Mouse (Mus musculus): ENCODE measurements around the gene Tbx3. TPM values are rescaled to one million over a fixed set of nuclear protein-coding genes. Genes with fewer than 3 reads are reported as not detected.

The Tbx3 gene
- polyA plus RNA-seq, 1 experiment, result 3.1 TPM

GRCm38 (mm10) chr5:119681011-119681832 is 10.8 kb downstream of the Tbx3 start:
- TF ChIP-seq TCF12 (IDR thresholded peaks at IDR 0.05; ENCODE audit: insufficient read depth, poor library complexity, severe bottlenecking) (no peak), REST (IDR thresholded peaks at IDR 0.05; ENCODE audit: insufficient read depth, insufficient read length) (no peak), MYOD1 (IDR thresholded peaks at IDR 0.05; ENCODE audit: control insufficient read depth in 1 of 3, insufficient read length in 2 of 3, low read depth in 2 of 3) (no peak), MAX (IDR thresholded peaks at IDR 0.05; ENCODE audit: low read depth) (no peak), POLR2A (IDR thresholded peaks at IDR 0.05; ENCODE audit: insufficient read length, low read depth) (no peak), POLR2AphosphoS2 (IDR thresholded peaks at IDR 0.05; ENCODE audit: insufficient read length, low read depth) (no peak), TCF3 (IDR thresholded peaks at IDR 0.05; ENCODE audit: insufficient read length, low read depth) (no peak), MYOG (IDR thresholded peaks at IDR 0.05; ENCODE audit: control insufficient read depth in 1 of 3, insufficient read depth in 1 of 3, insufficient read length in 2 of 3, low read depth in 2 of 3) (no peak), USF1 (IDR thresholded peaks at IDR 0.05; ENCODE audit: low read depth) (no peak)
- peaks cover 5% of the 10 kb centered on the region for H3K36me3 ChIP-seq (ENCODE audit: control insufficient read depth, insufficient read depth)
- no peak overlapping the region for H3K4me2 ChIP-seq (ENCODE audit: low read depth)
- no peak overlapping the region for H3ac ChIP-seq (ENCODE audit: control insufficient read depth, insufficient read length)
- H3K79me2 ChIP-seq (ENCODE audit: control insufficient read depth, insufficient read depth), result no peaks in the 10 kb centered on the region
- H3K27me3 ChIP-seq (ENCODE audit: control insufficient read depth, insufficient read depth, insufficient read length), result no peaks in the 10 kb centered on the region
- no peak overlapping the region for H3K4me3 ChIP-seq

DNA sequence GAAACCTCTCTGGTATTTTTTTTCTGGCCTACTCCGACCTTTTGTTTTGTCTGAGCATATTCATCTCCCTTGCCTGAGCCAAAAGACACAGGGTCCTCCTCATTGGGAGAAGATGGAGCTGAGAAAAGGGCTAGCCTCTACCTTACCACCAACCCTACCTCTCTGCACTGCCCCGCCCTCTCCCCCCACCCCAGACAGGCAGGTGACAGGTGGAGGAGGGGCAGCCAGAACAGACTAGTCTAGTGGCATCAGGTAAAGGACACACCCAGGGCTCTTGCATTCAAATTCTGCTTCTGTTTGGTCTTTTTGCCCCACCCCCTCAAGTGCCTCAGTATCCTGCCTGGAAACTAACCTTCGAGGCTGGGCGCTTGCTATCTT is 11.4 kb downstream of the Tbx3 start:
- Histone ChIP-seq H3K4me3 (no peak overlapping the region), H3ac (ENCODE audit: control insufficient read depth, insufficient read length) (no peak overlapping the region), H3K36me3 (ENCODE audit: control insufficient read depth, insufficient read depth) (peaks cover 4% of the 10 kb centered on the region), H3K4me2 (ENCODE audit: low read depth) (no peak overlapping the region), H3K79me2 (ENCODE audit: control insufficient read depth, insufficient read depth) (no peaks in the 10 kb centered on the region), H3K27me3 (ENCODE audit: control insufficient read depth, insufficient read depth, insufficient read length) (no peaks in the 10 kb centered on the region)
- TF ChIP-seq TCF3 (IDR thresholded peaks at IDR 0.05; ENCODE audit: insufficient read length, low read depth), result no peak
- TF ChIP-seq POLR2AphosphoS2 (IDR thresholded peaks at IDR 0.05; ENCODE audit: insufficient read length, low read depth), result no peak
- TF ChIP-seq SRF (IDR thresholded peaks at IDR 0.05; ENCODE audit: control insufficient read depth, insufficient read length, low read depth), result no peak
- no peak for TF ChIP-seq TCF12 (IDR thresholded peaks at IDR 0.05; ENCODE audit: insufficient read depth, poor library complexity, severe bottlenecking)
- no peak for TF ChIP-seq MYOG (IDR thresholded peaks at IDR 0.05; ENCODE audit: control insufficient read depth in 1 of 3, insufficient read depth in 1 of 3, insufficient read length in 2 of 3, low read depth in 2 of 3)
- TF ChIP-seq REST (IDR thresholded peaks at IDR 0.05; ENCODE audit: insufficient read depth, insufficient read length), result no peak
- no peak for TF ChIP-seq MYOD1 (IDR thresholded peaks at IDR 0.05; ENCODE audit: control insufficient read depth in 1 of 3, insufficient read length in 2 of 3, low read depth in 2 of 3)
- TF ChIP-seq MAX (IDR thresholded peaks at IDR 0.05; ENCODE audit: low read depth), result no peak
- no peak for TF ChIP-seq E2F4 (IDR thresholded peaks at IDR 0.05; ENCODE audit: insufficient read depth)
- no peak for TF ChIP-seq CEBPB (IDR thresholded peaks at IDR 0.05; ENCODE audit: insufficient read depth, poor library complexity, severe bottlenecking)

GRCm38 (mm10) chr5:119682646-119683515 is 12.4 kb downstream of the Tbx3 start:
- TF ChIP-seq MYOD1 (IDR thresholded peaks at IDR 0.05; ENCODE audit: control insufficient read depth in 1 of 3, insufficient read length in 2 of 3, low read depth in 2 of 3), result no peak
- TF ChIP-seq TCF12 (IDR thresholded peaks at IDR 0.05; ENCODE audit: insufficient read depth, poor library complexity, severe bottlenecking), result no peak
- no peak for TF ChIP-seq E2F4 (IDR thresholded peaks at IDR 0.05; ENCODE audit: insufficient read depth)
- no peak for TF ChIP-seq CEBPB (IDR thresholded peaks at IDR 0.05; ENCODE audit: insufficient read depth, poor library complexity, severe bottlenecking)
- H3K4me2 ChIP-seq (ENCODE audit: low read depth), result no peak overlapping the region
- H3K36me3 ChIP-seq (ENCODE audit: control insufficient read depth, insufficient read depth), result no peaks in the 10 kb centered on the region
- no peaks in the 10 kb centered on the region for H3K27me3 ChIP-seq (ENCODE audit: control insufficient read depth, insufficient read depth, insufficient read length)
- H3K4me3 ChIP-seq, result no peak overlapping the region
- H3ac ChIP-seq (ENCODE audit: control insufficient read depth, insufficient read length), result no peak overlapping the region
- no peaks in the 10 kb centered on the region for H3K79me2 ChIP-seq (ENCODE audit: control insufficient read depth, insufficient read depth)

GRCm38 (mm10) chr5:119683861-119684260 is 13.4 kb downstream of the Tbx3 start:
- no peak for TF ChIP-seq POLR2A (IDR thresholded peaks at IDR 0.05; ENCODE audit: insufficient read length, low read depth)
- TF ChIP-seq SRF (IDR thresholded peaks at IDR 0.05; ENCODE audit: control insufficient read depth, insufficient read length, low read depth), result no peak
- no peak for TF ChIP-seq MAX (IDR thresholded peaks at IDR 0.05; ENCODE audit: low read depth)
- H3ac ChIP-seq (ENCODE audit: control insufficient read depth, insufficient read length), result no peak overlapping the region
- no peaks in the 10 kb centered on the region for H3K27me3 ChIP-seq (ENCODE audit: control insufficient read depth, insufficient read depth, insufficient read length)
- no peaks in the 10 kb centered on the region for H3K36me3 ChIP-seq (ENCODE audit: control insufficient read depth, insufficient read depth)
- no peaks in the 10 kb centered on the region for H3K79me2 ChIP-seq (ENCODE audit: control insufficient read depth, insufficient read depth)
- H3K4me2 ChIP-seq (ENCODE audit: low read depth), result no peak overlapping the region
- H3K4me3 ChIP-seq, result no peak overlapping the region

Measured in myocyte (in vitro differentiated cells).